Comparison of ENCODE assay signal across 11 mouse cellular contexts in genomic region chr10:128587120-128587519, GRCm38 (mm10). TPM values are rescaled to one million over a fixed set of nuclear protein-coding genes. Genes with fewer than 3 reads are reported as not detected.
A peak's percentile ranks its signal among the peaks of the same experiment; 100 is the strongest.
DNase-seq lines count a peak whose midpoint lies in the region; ATAC-seq and TF ChIP-seq lines count a peak whose summit lies in the region.
"Had no signal": no experiment of that assay in that cellular context is flagged by ENCODE, and none has a peak within 500 bp of the region (broad histone marks: within the 10 kb centered on the region; RNA-seq: fewer than 3 reads in every experiment).

No protein-coding gene starts in this region.

- peaks cover 97% of the 10 kb centered on the region for H3K27me3 ChIP-seq in liver, embryonic 13.5 days
- peaks cover 41% of the 10 kb centered on the region for H3K27me3 ChIP-seq in limb, embryonic 11.5 days (ENCODE audit: control insufficient read depth, insufficient read depth, low read length)
- peaks cover 2% of the 10 kb centered on the region; the same call in 1 of the 2 replicates for H3K27me3 ChIP-seq in thymus, adult 2 months (ENCODE audit: control insufficient read depth, insufficient read depth, low read length)

- H3K4me1 ChIP-seq in liver, embryonic 13.5 days (replicated peaks), result peaks cover 34% of the 10 kb centered on the region
- H3K4me1 ChIP-seq in limb, embryonic 11.5 days (ENCODE audit: control insufficient read depth, insufficient read depth, low read length), result peaks cover 11% of the 10 kb centered on the region; the same call in 1 of the 2 replicates
- peaks cover 46% of the 10 kb centered on the region for H3K4me1 ChIP-seq in thymus, adult 2 months (replicated peaks; ENCODE audit: control insufficient read depth, insufficient read depth, low read length)

- TF ChIP-seq CTCF in gastrocnemius, adult 2 months (IDR thresholded peaks at IDR 0.05), result no peak
- TF ChIP-seq CTCF in thymus, adult 2 months (IDR thresholded peaks at IDR 0.05; ENCODE audit: borderline replicate concordance, control insufficient read depth, extremely low read depth, insufficient read depth, low read length, poor library complexity), result no peak

- intact Hi-C loops in gastrocnemius, adult 2 months (cut with DNase I), result no loop called here

- no peak for DNase-seq in gastrocnemius, adult 2 months
- DNase-seq in gastrocnemius, adult 8-10 months (ENCODE audit: low spot score in 2 of 2), result no peak
- no peak for DNase-seq in liver, embryonic 13.5 days
- DNase-seq in liver, result no peak
- DNase-seq in limb, embryonic 11.5 days (ENCODE audit: low spot score), result no peak
- peak; percentile 53 for DNase-seq in thymus, adult 2 months
- no peak for DNase-seq in testis, postnatal 10 days (ENCODE audit: low spot score)
- DNase-seq in spleen, postnatal 4 days (ENCODE audit: low spot score in 2 of 2), result no peak
- DNase-seq: heart, postnatal 14 days; spleen, adult 18-20 months had no signal

- peak overlapping the region; percentile 44 for H3K27ac ChIP-seq in gastrocnemius, adult 2 months
- no peak overlapping the region for H3K27ac ChIP-seq in liver, embryonic 13.5 days
- peak overlapping the region; percentile 42 for H3K27ac ChIP-seq in limb, embryonic 11.5 days (replicated peaks; ENCODE audit: low read depth, low read length)
- peak overlapping the region; percentile 31; the same call in 1 of the 2 replicates for H3K27ac ChIP-seq in thymus, adult 2 months (ENCODE audit: control insufficient read depth, insufficient read depth, low read length)

- no peak for TF ChIP-seq POLR2A in thymus, adult 2 months (IDR thresholded peaks at IDR 0.05; ENCODE audit: control insufficient read depth, extremely low read depth, insufficient read depth, low read length, poor library complexity)

- H3K36me3 ChIP-seq in liver, embryonic 13.5 days, result no peaks in the 10 kb centered on the region
- H3K36me3 ChIP-seq in limb, embryonic 11.5 days (ENCODE audit: control insufficient read depth, insufficient read depth, low read length), result no peaks in the 10 kb centered on the region
- H3K36me3 ChIP-seq in thymus, adult 2 months (ENCODE audit: control insufficient read depth, insufficient read depth, low read length), result no peaks in the 10 kb centered on the region

- H3K4me2 ChIP-seq in liver, embryonic 13.5 days, result 0 out of 2 replicates have a peak overlapping the region, but pooled peaks have one; percentile 91
- peak overlapping the region; percentile 12; the same call in 1 of the 2 replicates for H3K4me2 ChIP-seq in limb, embryonic 11.5 days (ENCODE audit: low read depth, severe bottlenecking)

- no peak for ATAC-seq in liver, embryonic 13.5 days (ENCODE audit: low read depth)
- no peak for ATAC-seq in limb, embryonic 11.5 days (ENCODE audit: insufficient number of reproducible peaks, low FRiP score, low TSS enrichment, low read depth)
- ATAC-seq: forebrain, embryonic 16.5 days had no signal

- H3K4me3 ChIP-seq in gastrocnemius, adult 2 months, result no peak overlapping the region
- no peak overlapping the region for H3K4me3 ChIP-seq in liver, embryonic 13.5 days (replicated peaks)
- no peak overlapping the region for H3K4me3 ChIP-seq in limb, embryonic 11.5 days (ENCODE audit: low read depth, low read length)
- no peak overlapping the region for H3K4me3 ChIP-seq in thymus, adult 2 months (ENCODE audit: control insufficient read depth, insufficient read depth, low read length)

- H3K9me3 ChIP-seq in liver, embryonic 13.5 days (replicated peaks), result no peaks in the 10 kb centered on the region
- no peaks in the 10 kb centered on the region for H3K9me3 ChIP-seq in limb, embryonic 11.5 days (ENCODE audit: control insufficient read depth, low read length)

- 38% methylated on average over 4 of the region's 4 CpGs for WGBS in liver, embryonic 13.5 days (ENCODE audit: insufficient replicate concordance)
- 43% methylated on average over 4 of the region's 4 CpGs for WGBS in limb, embryonic 11.5 days
- 4% methylated on average over 4 of the region's 4 CpGs for WGBS in thymus, adult 2 months

- no peak overlapping the region for H3K9ac ChIP-seq in liver, embryonic 13.5 days
- H3K9ac ChIP-seq in limb, embryonic 11.5 days (ENCODE audit: low read length), result no peak overlapping the region; the same call in 1 of the 2 replicates

RNA-seq across cellular contexts. Expression of gene Erbb3, which starts 2.3 kb away (rescaled TPM):
- total RNA-seq in gastrocnemius, adult 2 months (2021), result 1 to 10 TPM; 1.6 to 2.6 TPM
- 1 to 10 TPM; 2.1 to 2.7 (median 2.2) TPM for total RNA-seq in gastrocnemius, adult 8-10 months (2022)
- polyA plus RNA-seq in liver, embryonic 13.5 days (2015; fragmentation: Nextera tagmentation; extraction: Ambion mirVana), result 1.2 and 1.9 TPM in 2 replicates
- 7.6 and 8.1 TPM in 2 replicates for polyA plus RNA-seq in limb, embryonic 11.5 days (2014; fragmentation: Nextera tagmentation; extraction: Ambion mirVana)
- polyA plus RNA-seq in thymus, adult 2 months (2012; rRNA removed), result 2.8 and 3.3 TPM in 2 replicates

RNA-seq across cellular contexts. Expression of gene Pa2g4, which starts 21.3 kb away (rescaled TPM):
- 10 to 100 TPM; 37.8 to 39.3 TPM for total RNA-seq in gastrocnemius, adult 2 months (2021)
- total RNA-seq in gastrocnemius, adult 8-10 months (2022), result 10 to 100 TPM; 29.0 to 39.9 (median 33.1) TPM
- polyA plus RNA-seq in liver, embryonic 13.5 days (2015; fragmentation: Nextera tagmentation; extraction: Ambion mirVana), result 207 and 228 TPM in 2 replicates
- polyA plus RNA-seq in limb, embryonic 11.5 days (2014; fragmentation: Nextera tagmentation; extraction: Ambion mirVana), result 274 and 289 TPM in 2 replicates
- polyA plus RNA-seq in thymus, adult 2 months (2012; rRNA removed), result 46.8 and 52.9 TPM in 2 replicates

RNA-seq across cellular contexts. Expression of gene Rpl41, which starts 38.0 kb away (rescaled TPM):
- total RNA-seq in gastrocnemius, adult 2 months (2021), result 1,000 to 10,000 TPM in 1 of 2 experiments, 100 to 1,000 TPM in 1; 932 to 1,025 TPM
- total RNA-seq in gastrocnemius, adult 8-10 months (2022), result 1,000 to 10,000 TPM in 2 of 4 experiments, 100 to 1,000 TPM in 2; 907 to 1,327 (median 1,023) TPM
- 2,776 and 3,150 TPM in 2 replicates for polyA plus RNA-seq in liver, embryonic 13.5 days (2015; fragmentation: Nextera tagmentation; extraction: Ambion mirVana)
- polyA plus RNA-seq in limb, embryonic 11.5 days (2014; fragmentation: Nextera tagmentation; extraction: Ambion mirVana), result 4,010 and 4,046 TPM in 2 replicates
- 1,821 and 2,108 TPM in 2 replicates for polyA plus RNA-seq in thymus, adult 2 months (2012; rRNA removed)

RNA-seq across cellular contexts. Expression of gene Rps26, which starts 39.4 kb away (rescaled TPM):
- total RNA-seq in gastrocnemius, adult 2 months (2021), result 100 to 1,000 TPM; 299 to 383 TPM
- total RNA-seq in gastrocnemius, adult 8-10 months (2022), result 100 to 1,000 TPM; 166 to 361 (median 250) TPM
- polyA plus RNA-seq in liver, embryonic 13.5 days (2015; fragmentation: Nextera tagmentation; extraction: Ambion mirVana), result 486 and 551 TPM in 2 replicates
- polyA plus RNA-seq in limb, embryonic 11.5 days (2014; fragmentation: Nextera tagmentation; extraction: Ambion mirVana), result 831 and 876 TPM in 2 replicates
- polyA plus RNA-seq in thymus, adult 2 months (2012; rRNA removed), result 988 and 1,135 TPM in 2 replicates

RNA-seq across cellular contexts. Expression of gene Zc3h10, which starts 39.5 kb away (rescaled TPM):
- 1 to 10 TPM; 4.2 to 6.5 TPM for total RNA-seq in gastrocnemius, adult 2 months (2021)
- total RNA-seq in gastrocnemius, adult 8-10 months (2022), result 1 to 10 TPM; 5.7 to 7.5 (median 6.7) TPM
- 6.2 and 7.1 TPM in 2 replicates for polyA plus RNA-seq in liver, embryonic 13.5 days (2015; fragmentation: Nextera tagmentation; extraction: Ambion mirVana)
- polyA plus RNA-seq in limb, embryonic 11.5 days (2014; fragmentation: Nextera tagmentation; extraction: Ambion mirVana), result 15.3 and 19.4 TPM in 2 replicates
- 25.6 and 27.1 TPM in 2 replicates for polyA plus RNA-seq in thymus, adult 2 months (2012; rRNA removed)
